Mouse (Mus musculus) testis, adult 2 months (tissue): ENCODE measurements around the gene Trem2.

ENCODE experiments used
- CTCF ChIP-seq: fragments of 200-500 bp; IDR thresholded peaks from 2 replicates; pipeline ENCODE4 v1.5.1; 2012; ENCODE audit warnings: low read depth, mild to moderate bottlenecking, inconsistent platforms, low read length, moderate library complexity; ENCODE audit not compliant: control insufficient read depth, insufficient read depth, insufficient replicate concordance
- POLR2A ChIP-seq: fragments of 200-500 bp; IDR thresholded peaks from 2 replicates; pipeline ENCODE4 v1.6.1; 2012; ENCODE audit warnings: low read depth, mild to moderate bottlenecking, inconsistent platforms, low read length, moderate library complexity; ENCODE audit not compliant: control insufficient read depth

- no peak for TF ChIP-seq CTCF
- TF ChIP-seq POLR2A, result no peak
Observed at GRCm38 (mm10) chr17:48402751-48403150, 56.5 kb downstream of the Trem2 start.
